Mouse (Mus musculus) 416B (cell line): ENCODE measurements around the gene Tmem88.

Source experiments
- DNase-seq: peaks from one replicate; pipeline ENCODE4 v3.0.0; 2011; ENCODE audit warnings: low read depth

Gene Tmem88

GRCm38 (mm10) chr11:69416509-69416908 lies 18.5 kb upstream of the Tmem88 start:
- no peak for DNase-seq

- peak; percentile 88 for DNase-seq
Observed at GRCm38 (mm10) chr11:69415668-69416451, 17.8 kb upstream of the Tmem88 start.

GRCm38 (mm10) chr11:69415327-69415667 lies 17.3 kb upstream of the Tmem88 start:
- peak; percentile 91 for DNase-seq

- DNase-seq = peak; percentile 72
Observed at GRCm38 (mm10) chr11:69414421-69415326, 16.6 kb upstream of the Tmem88 start.

GRCm38 (mm10) chr11:69413221-69414181 lies 15.5 kb upstream of the Tmem88 start, which contains the start of gene Kdm6b:
TSS of gene Kdm6b (minus strand) at chr11:69413675.
- peak; percentile 39 for DNase-seq

- DNase-seq = no peak
Observed at GRCm38 (mm10) chr11:69412548-69412947, 14.5 kb upstream of the Tmem88 start.

- DNase-seq = peak; percentile 83
Observed at GRCm38 (mm10) chr11:69411538-69412203, 13.6 kb upstream of the Tmem88 start.

GRCm38 (mm10) chr11:69411073-69411535 lies 13.1 kb upstream of the Tmem88 start:
- peak; percentile 97 for DNase-seq

GRCm38 (mm10) chr11:69410310-69411072 lies 12.5 kb upstream of the Tmem88 start:
- peak; percentile 88 for DNase-seq

- DNase-seq = no peak
Observed at GRCm38 (mm10) chr11:69410045-69410309, 11.9 kb upstream of the Tmem88 start.

GRCm38 (mm10) chr11:69409378-69410044 lies 11.5 kb upstream of the Tmem88 start:
- DNase-seq = peak; percentile 94

- peak; percentile 98 for DNase-seq
Observed at GRCm38 (mm10) chr11:69408541-69409377, 10.7 kb upstream of the Tmem88 start.

GRCm38 (mm10) chr11:69407724-69408004 lies 9.6 kb upstream of the Tmem88 start:
- DNase-seq = no peak

- DNase-seq = no peak
Observed at GRCm38 (mm10) chr11:69406867-69407723, 9.1 kb upstream of the Tmem88 start.

GRCm38 (mm10) chr11:69406282-69406681 lies 8.2 kb upstream of the Tmem88 start:
- no peak for DNase-seq

GRCm38 (mm10) chr11:69405397-69406200 lies 7.6 kb upstream of the Tmem88 start:
- no peak for DNase-seq

GRCm38 (mm10) chr11:69404595-69405396 lies 6.8 kb upstream of the Tmem88 start:
- DNase-seq = no peak
